Mouse (Mus musculus) neural tube, embryonic 11.5 days (tissue): Measurements from ENCODE around the gene Iqsec1. TPM values are rescaled to one million over a fixed set of nuclear protein-coding genes. Genes with fewer than 3 reads are reported as not detected.

ENCODE experiments used
- ATAC-seq: fragments of 200-750 bp; cut with Nextera tagmentation; 2 replicates; pipeline ENCODE4 v1.8.0; 2017; ENCODE audit warnings: moderate number of reproducible peaks, mild to moderate bottlenecking, moderate TSS enrichment, moderate library complexity; ENCODE audit not compliant: insufficient read depth, low FRiP score, low TSS enrichment
- DNase-seq: peaks from one replicate; pipeline ENCODE4 v3.0.0-alpha.2; 2015; ENCODE audit warnings: low spot score
- H3K27ac ChIP-seq: fragments of 300-500 bp; sonication (generic); 2 replicates; pipeline ENCODE4 v1.5.1; 2014; ENCODE audit warnings: low read depth, mild to moderate bottlenecking, low read length
- H3K27me3 ChIP-seq: fragments of 300-500 bp; sonication (generic); 2 replicates; pipeline ENCODE4 v1.6.1; 2014; ENCODE audit warnings: mild to moderate bottlenecking, low read length, mixed read lengths; ENCODE audit not compliant: control insufficient read depth, insufficient read depth
- H3K36me3 ChIP-seq: fragments of 300-500 bp; sonication (generic); 2 replicates; pipeline ENCODE4 v1.6.1; 2014; ENCODE audit warnings: mild to moderate bottlenecking, low read length, moderate library complexity, mixed read lengths; ENCODE audit not compliant: control insufficient read depth, insufficient read depth
- H3K4me1 ChIP-seq: fragments of 300-500 bp; sonication (generic); 2 replicates; pipeline ENCODE4 v1.6.1; 2014; ENCODE audit warnings: low read length, mixed read lengths; ENCODE audit not compliant: control insufficient read depth, insufficient read depth
- H3K4me2 ChIP-seq: fragments of 300-500 bp; sonication (generic); 2 replicates; pipeline ENCODE4 v1.6.1; 2014; ENCODE audit warnings: low read depth, mild to moderate bottlenecking, moderate library complexity
- H3K4me3 ChIP-seq: fragments of 300-500 bp; sonication (generic); 2 replicates; pipeline ENCODE4 v1.5.1; 2014; ENCODE audit warnings: low read depth, low read length
- H3K9ac ChIP-seq: fragments of 300-500 bp; sonication (generic); 2 replicates; pipeline ENCODE4 v1.6.1; 2014; ENCODE audit warnings: mild to moderate bottlenecking, low read length
- H3K9me3 ChIP-seq: fragments of 300-500 bp; sonication (generic); 2 replicates; pipeline ENCODE4 v1.6.1; 2016; ENCODE audit warnings: low read length; ENCODE audit not compliant: control insufficient read depth
- WGBS: fragments of 180-500 bp; shearing (Covaris S2); extraction: QIAGEN DNeasy Blood & Tissue Kit; methylation state at CpG from one replicate; pipeline ENCODE4 v1.1.7; 2014; 5-methylcytosine and 5-hydroxymethylcytosine counted together
- polyA plus RNA-seq: library from polyadenylated mRNA; unstranded; fragments of >200 nt; fragmentation: Nextera tagmentation; extraction: Ambion mirVana; gene quantifications from 2 replicates; pipeline ENCODE4 v1.2.1, GENCODE M21; 2014

The Iqsec1 gene
- polyA plus RNA-seq, 1 experiment from 2014 or later = 18.6 TPM

GRCm38 (mm10) chr6:90772120-90772519 lies 216.4 kb downstream of the Iqsec1 start:
- no peak overlapping the region for H3K4me3 ChIP-seq
- no peak overlapping the region for H3K27ac ChIP-seq
- 89% methylated on average over 5 of the region's 5 CpGs for WGBS
- H3K9me3 ChIP-seq = no peaks in the 10 kb centered on the region
- no peak for ATAC-seq
- H3K36me3 ChIP-seq = no peaks in the 10 kb centered on the region
- H3K9ac ChIP-seq = no peak overlapping the region
- H3K4me1 ChIP-seq = no peaks in the 10 kb centered on the region
- no peaks in the 10 kb centered on the region for H3K27me3 ChIP-seq
- H3K4me2 ChIP-seq = no peak overlapping the region
- DNase-seq = no peak

DNA sequence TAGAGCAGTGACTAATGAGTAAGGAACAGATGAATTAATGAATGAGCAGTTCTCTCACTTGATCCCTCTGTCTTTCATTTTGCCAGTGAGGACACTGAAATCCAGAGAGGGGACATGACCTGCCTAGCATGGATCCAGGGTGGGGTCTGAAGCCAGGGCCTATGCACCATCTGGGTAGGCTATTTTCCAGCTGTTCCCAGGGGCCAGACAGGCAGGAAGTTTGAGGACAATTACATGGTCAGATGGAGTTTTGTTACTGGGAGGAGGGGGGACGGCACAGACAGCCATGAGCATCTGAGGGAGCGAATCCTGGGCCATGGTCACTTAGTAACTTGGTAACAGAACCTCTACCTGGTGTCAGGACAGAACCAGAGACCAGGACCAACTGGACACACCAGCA lies 220.0 kb downstream of the Iqsec1 start:
- no peaks in the 10 kb centered on the region for H3K36me3 ChIP-seq
- no peak for ATAC-seq
- 39% methylated on average over 2 of the region's 2 CpGs for WGBS
- no peaks in the 10 kb centered on the region for H3K9me3 ChIP-seq
- no peak overlapping the region for H3K4me2 ChIP-seq
- DNase-seq = no peak
- H3K4me1 ChIP-seq = peaks cover 9% of the 10 kb centered on the region
- H3K9ac ChIP-seq = no peak overlapping the region
- H3K27ac ChIP-seq = no peak overlapping the region
- no peak overlapping the region for H3K4me3 ChIP-seq
- no peaks in the 10 kb centered on the region for H3K27me3 ChIP-seq

- Histone ChIP-seq H3K4me2 (no peak overlapping the region), H3K9ac (no peak overlapping the region), H3K4me3 (no peak overlapping the region), H3K36me3 (no peaks in the 10 kb centered on the region), H3K4me1 (peaks cover 9% of the 10 kb centered on the region), H3K9me3 (no peaks in the 10 kb centered on the region), H3K27me3 (no peaks in the 10 kb centered on the region), H3K27ac (no peak overlapping the region)
- DNase-seq (no peak), ATAC-seq (no peak)
- WGBS = 100% methylated on average over 1 of the region's 1 CpGs
These were observed 220.6 kb downstream of the Iqsec1 start for GRCm38 (mm10) chr6:90767874-90768273.

GRCm38 (mm10) chr6:90764753-90765152 lies 223.7 kb downstream of the Iqsec1 start:
- no peaks in the 10 kb centered on the region for H3K27me3 ChIP-seq
- ATAC-seq (no peak), DNase-seq (peak; percentile 33)
- 49% methylated on average over 2 of the region's 2 CpGs for WGBS
- H3K4me2 ChIP-seq = no peak overlapping the region
- H3K9me3 ChIP-seq = no peaks in the 10 kb centered on the region
- no peak overlapping the region for H3K9ac ChIP-seq
- peaks cover 9% of the 10 kb centered on the region for H3K4me1 ChIP-seq
- H3K4me3 ChIP-seq = no peak overlapping the region
- H3K27ac ChIP-seq = peak overlapping the region; percentile 53; the same call in 1 of the 2 replicates
- no peaks in the 10 kb centered on the region for H3K36me3 ChIP-seq

DNA sequence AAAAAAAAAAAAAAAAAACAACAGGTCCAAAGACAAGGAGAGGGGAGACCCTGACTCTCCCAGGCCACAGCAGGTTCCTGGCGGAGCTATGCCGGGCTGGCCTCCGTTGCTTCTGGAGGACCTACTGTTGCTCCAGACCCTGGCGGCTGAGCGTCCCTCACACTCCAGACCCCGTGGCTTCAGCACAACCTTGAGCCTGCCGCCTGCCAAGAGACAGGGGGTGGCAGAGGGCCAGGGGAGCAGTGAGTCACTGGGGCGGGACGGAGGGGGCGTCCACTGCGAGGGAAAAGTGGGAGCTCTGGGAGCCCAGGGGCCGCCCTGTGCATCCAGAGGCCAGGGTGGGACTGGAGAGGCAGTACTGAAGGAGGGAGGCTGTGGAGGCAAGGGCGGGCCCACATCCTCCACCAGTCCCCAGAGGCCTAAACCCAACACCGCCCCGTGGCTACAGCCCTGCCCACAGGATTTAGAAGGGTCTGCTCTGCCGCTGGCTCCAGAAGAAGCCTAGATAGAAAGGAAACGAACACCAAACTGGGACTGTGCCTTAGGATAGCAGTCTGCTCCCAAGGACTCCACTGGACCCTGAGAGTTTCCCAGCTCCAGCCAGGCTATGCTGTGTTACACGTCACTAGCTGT lies 224.4 kb downstream of the Iqsec1 start:
- no peaks in the 10 kb centered on the region for H3K9me3 ChIP-seq
- no peaks in the 10 kb centered on the region for H3K36me3 ChIP-seq
- DNase-seq (peak; percentile 34), ATAC-seq (0 out of 2 replicates have a peak, but pooled peaks have one; percentile 18)
- H3K4me1 ChIP-seq = peaks cover 9% of the 10 kb centered on the region
- H3K9ac ChIP-seq = 0 out of 2 replicates have a peak overlapping the region, but pooled peaks have one; percentile 10
- peak overlapping the region; percentile 53; the same call in 1 of the 2 replicates for H3K27ac ChIP-seq
- H3K4me3 ChIP-seq = no peak overlapping the region
- no peaks in the 10 kb centered on the region for H3K27me3 ChIP-seq
- no peak overlapping the region for H3K4me2 ChIP-seq
- WGBS = 54% methylated on average over 18 of the region's 18 CpGs

- WGBS = 74% methylated on average over 4 of the region's 4 CpGs
- no peak overlapping the region for H3K27ac ChIP-seq
- H3K9ac ChIP-seq = no peak overlapping the region
- ATAC-seq (no peak), DNase-seq (no peak)
- H3K36me3 ChIP-seq = no peaks in the 10 kb centered on the region
- H3K9me3 ChIP-seq = no peaks in the 10 kb centered on the region
- no peaks in the 10 kb centered on the region for H3K27me3 ChIP-seq
- H3K4me2 ChIP-seq = no peak overlapping the region
- no peak overlapping the region for H3K4me3 ChIP-seq
- H3K4me1 ChIP-seq = peaks cover 9% of the 10 kb centered on the region
These were observed 225.2 kb downstream of the Iqsec1 start for GRCm38 (mm10) chr6:90763295-90763694.

DNA sequence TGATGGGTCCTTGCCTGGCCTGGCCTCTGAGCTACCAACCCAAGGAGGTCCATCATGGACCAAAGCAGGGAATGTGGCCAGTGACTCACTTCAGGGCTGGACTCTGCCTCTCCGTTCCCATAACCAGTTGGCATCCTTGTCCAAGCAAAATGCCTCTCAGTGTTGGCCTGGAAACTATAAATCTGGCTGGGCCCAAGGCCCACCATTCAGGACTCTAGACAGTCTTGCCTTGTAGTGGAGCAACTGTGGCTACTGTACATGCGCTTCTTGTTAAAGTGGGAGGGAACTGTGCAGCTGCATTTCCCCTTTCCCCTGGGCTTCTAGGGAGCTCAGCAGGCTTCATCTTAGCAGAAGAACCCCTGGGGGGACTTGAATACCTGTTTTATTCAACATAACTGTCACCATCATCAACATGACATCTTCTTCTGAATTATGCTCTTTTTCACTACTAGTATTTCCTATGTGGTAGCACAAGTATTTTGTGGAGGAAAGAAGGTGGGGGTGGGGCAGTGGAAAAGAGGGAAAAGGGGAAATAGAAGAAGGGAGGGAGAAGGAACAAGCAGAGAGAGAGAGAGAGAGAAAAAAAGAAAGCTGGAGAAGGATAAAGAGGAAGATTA lies 226.3 kb downstream of the Iqsec1 start:
- no peak overlapping the region for H3K4me2 ChIP-seq
- 91% methylated on average over 2 of the region's 2 CpGs for WGBS
- peaks cover 9% of the 10 kb centered on the region for H3K4me1 ChIP-seq

GRCm38 (mm10) chr6:90761301-90762056 lies 227.0 kb downstream of the Iqsec1 start:
- 89% methylated on average over 4 of the region's 4 CpGs for WGBS
- Histone ChIP-seq H3K4me1 (peaks cover 9% of the 10 kb centered on the region), H3K9ac (no peak overlapping the region)

More for the DNA sequence above, 226.3 kb downstream of the Iqsec1 start:
- no peak overlapping the region for H3K4me3 ChIP-seq
- no peak overlapping the region for H3K9ac ChIP-seq
- no peaks in the 10 kb centered on the region for H3K36me3 ChIP-seq
- no peaks in the 10 kb centered on the region for H3K27me3 ChIP-seq
- H3K27ac ChIP-seq = no peak overlapping the region
- H3K9me3 ChIP-seq = no peaks in the 10 kb centered on the region
- ATAC-seq (no peak), DNase-seq (no peak)

More at GRCm38 (mm10) chr6:90761301-90762056, 227.0 kb downstream of the Iqsec1 start:
- no peak overlapping the region for H3K4me3 ChIP-seq
- no peaks in the 10 kb centered on the region for H3K36me3 ChIP-seq
- DNase-seq (no peak), ATAC-seq (no peak)
- no peak overlapping the region for H3K27ac ChIP-seq
- no peaks in the 10 kb centered on the region for H3K9me3 ChIP-seq
- H3K4me2 ChIP-seq = no peak overlapping the region
- no peaks in the 10 kb centered on the region for H3K27me3 ChIP-seq
